Mouse (Mus musculus): ENCODE data around the gene Chchd10. TPM values are rescaled to one million over a fixed set of nuclear protein-coding genes. Genes with fewer than 3 reads are reported as not detected.
"Not testable (repeated sequence)": the region's sequence is repeated elsewhere in the genome, so short reads cannot be mapped to it uniquely, and the experiment has no call there.

The Chchd10 gene
- 348 and 403 TPM in 2 replicates for polyA plus RNA-seq (2012; rRNA removed)

DNA sequence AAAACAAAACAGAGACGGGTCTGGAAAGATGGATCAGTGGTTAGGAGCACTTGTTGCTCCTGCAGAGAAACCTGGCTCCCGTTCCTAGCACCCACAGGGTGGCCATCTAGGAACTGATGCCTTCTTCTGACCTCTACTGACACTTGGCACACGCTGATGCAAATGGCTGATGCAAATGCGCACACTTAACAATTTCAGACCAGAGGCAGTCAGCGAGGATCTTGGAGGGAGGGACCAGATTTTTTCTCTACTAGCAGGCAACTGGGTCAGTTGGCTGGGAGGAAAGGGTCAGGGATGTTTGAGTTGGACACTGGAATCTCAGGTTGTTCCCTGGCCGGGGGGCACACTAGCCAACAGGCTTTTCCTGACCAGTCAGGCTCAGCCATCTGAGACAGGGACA, at the start of gene Chchd10:
Gene Chchd10, plus strand, starts transcription at position 240 of the 400 bp plus-strand sequence.
- no peak for DNase-seq (ENCODE audit: low read depth, low spot score)
- 68% methylated on average over 6 of the region's 6 CpGs for WGBS

DNA sequence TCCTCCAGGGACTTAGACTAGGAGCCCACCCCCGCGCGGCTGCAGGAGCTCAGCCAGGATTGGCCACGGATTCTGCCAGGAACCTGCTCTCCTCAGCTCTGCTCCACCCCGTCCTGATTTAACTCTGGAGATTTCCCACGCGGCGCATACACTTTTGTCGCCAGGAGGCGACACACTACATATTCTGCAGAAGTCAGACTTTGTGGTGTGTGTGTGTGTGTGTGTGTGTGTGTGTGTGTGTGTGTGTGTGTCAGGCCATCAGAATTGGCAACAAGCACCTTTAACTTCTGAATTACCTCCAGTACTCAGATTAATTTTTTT, 49.7 kb upstream of the Chchd10 start:
- peak; percentile 37 for DNase-seq (ENCODE audit: low read depth, low spot score)
- WGBS = under 1% methylated on average over 10 of the region's 10 CpGs

DNA sequence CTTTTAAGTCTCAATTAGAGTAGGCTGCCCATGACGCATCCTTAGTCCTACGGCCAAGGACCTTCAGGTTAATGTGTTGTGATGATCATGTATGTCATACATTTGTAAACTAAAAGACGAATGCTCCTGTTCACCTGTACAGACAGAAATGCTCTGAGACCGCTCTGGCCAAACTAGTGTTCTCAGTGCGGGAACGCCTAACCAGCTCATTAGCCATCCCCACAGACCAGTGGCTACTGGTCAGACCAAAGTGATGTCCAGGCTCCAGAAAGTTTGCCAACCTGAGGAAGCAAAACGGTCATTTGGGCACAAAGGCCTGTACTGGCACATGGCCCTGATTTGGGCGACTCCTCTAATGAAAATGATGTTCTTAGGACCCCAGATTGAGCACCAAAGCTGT, 48.2 kb upstream of the Chchd10 start:
- DNase-seq (ENCODE audit: low read depth, low spot score) = no peak
- WGBS = 96% methylated on average over 8 of the region's 8 CpGs

DNA sequence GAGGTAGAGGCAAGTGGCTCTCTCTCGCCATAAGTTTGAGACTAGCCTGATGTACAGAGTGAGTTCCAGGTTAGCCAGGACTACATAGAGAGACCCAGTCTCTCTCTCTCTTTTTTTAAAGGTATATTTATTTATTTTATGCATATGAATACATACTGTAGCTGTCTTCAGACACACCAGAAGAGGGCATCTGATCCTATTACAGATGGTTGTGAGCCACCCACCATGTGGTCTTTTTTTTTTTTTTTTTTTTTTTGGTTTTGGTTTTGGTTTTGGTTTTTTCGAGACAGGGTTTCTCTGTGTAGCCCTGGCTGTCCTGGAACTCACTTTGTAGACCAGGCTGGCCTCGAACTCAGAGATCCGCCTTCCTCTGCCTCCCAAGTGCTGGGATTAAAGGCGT, 45.4 kb upstream of the Chchd10 start:
- DNase-seq (ENCODE audit: low read depth, low spot score) = not testable (repeated sequence)
- WGBS = 72% methylated on average over 5 of the region's 5 CpGs

DNA sequence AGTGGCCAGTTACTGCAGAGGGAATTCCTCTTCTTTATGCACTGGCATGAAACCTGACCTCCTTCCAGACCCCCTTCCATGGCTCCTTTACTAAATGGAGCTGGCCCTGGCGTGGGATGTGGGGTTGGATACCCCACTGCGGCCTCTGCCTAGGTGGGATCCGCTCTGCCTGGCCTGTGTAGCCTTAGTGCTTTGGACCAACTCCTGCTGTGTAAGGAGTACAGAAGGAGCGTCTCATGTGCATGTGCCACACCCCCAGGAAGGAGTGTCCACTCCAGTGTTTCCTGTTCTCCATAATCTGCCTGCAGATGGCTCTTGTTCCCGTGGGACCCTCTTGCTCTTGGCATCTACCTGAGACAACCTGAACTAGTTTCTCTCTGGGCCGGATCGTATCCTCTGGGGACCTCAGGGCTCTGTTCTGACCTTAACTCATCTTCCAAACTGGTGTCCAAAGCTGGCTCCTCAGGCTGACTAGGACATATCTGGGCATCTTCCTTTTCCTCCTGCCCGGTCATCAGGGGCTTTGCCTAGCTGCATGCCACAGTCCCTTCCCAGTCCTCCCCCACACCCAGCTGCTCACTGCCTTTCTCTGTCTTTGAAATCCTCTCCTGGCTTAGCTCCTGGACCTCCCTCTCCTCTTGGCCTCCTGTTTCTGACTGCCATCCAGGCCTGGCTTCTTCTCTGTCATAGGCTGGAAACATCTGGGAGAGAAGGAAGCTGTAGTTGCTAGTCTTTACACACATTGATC, 43.4 kb upstream of the Chchd10 start:
- DNase-seq (ENCODE audit: low read depth, low spot score) = no peak
- 38% methylated on average over 8 of the region's 8 CpGs for WGBS

DNA sequence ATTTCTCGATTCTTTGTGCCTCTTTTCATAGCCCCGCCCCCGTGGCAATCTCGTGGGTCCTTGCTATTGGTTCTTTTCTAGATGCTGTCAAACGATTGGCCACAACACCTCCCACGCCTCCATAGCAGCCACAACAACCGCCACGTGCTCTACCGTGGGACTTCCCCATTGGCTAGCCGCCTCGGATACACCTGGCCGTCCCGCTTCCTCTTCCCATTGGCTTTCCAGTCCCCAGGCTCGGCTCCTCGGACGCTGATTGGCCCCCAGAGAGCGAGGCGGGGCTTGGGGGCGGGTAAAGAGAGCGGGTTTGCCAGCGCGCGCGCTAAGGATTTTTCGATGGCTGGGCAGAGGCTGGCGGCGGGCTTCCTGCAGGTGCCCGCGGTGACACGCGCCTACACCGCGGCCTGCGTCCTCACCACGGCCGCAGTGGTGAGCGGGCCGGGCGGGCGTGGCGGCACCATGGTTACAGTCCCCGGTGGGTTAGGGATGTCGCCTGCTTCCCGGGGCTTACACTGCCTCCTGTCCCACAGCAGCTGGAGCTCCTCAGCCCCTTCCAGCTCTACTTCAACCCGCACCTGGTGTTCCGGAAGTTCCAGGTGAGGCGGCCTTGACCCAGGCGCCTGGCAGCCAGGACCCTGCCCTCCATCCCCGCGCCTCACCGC, 39.7 kb upstream of the Chchd10 start, which contains the start of gene Derl3:
Gene Derl3, plus strand, starts transcription at position 325 of the 662 bp plus-strand sequence.
- peak; percentile 90 for DNase-seq (ENCODE audit: low read depth, low spot score)
- 2% methylated on average over 51 of the region's 51 CpGs for WGBS

DNA sequence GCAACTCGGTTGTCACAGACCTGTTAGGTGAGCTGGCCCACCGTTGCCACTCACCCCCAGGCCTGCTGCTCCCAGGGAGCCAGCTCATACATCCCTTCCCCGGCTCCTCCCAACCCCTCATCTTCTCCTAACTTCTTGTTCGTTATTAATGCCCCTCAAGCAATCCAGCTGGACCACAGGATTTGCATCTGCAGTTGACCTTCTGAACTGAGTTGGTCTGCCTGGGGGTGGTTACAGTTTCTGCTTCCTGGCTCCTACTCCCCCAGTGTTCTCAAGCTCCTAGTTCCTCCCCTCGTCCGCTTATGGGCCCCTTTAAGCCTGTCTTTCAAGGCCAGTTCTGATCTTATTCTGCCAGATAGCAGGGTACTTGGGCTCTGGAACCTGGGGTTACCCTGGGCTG, 38.3 kb upstream of the Chchd10 start:
- WGBS = 78% methylated on average over 6 of the region's 6 CpGs
- no peak for DNase-seq (ENCODE audit: low read depth, low spot score)

DNA sequence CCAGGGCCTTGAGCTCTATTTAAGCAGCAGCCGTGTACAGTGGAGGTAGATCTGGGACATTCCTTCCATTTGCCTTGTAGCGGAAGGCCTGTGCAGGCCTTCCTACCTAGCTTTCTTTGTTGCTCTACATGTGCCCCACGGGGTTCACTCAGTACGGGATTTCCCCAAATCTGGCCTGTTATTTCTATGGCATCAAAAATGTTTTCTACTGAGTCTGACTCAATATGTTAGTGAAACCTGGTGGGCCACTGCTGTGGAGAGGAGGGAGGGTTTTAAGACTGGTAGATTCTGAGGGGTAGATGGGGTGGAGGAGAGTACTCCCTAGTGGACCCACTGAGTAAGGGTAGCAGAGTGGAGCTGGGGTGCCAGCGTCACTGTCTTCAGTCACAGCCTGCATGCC, 37.2 kb upstream of the Chchd10 start:
- 93% methylated on average over 5 of the region's 5 CpGs for WGBS

DNA sequence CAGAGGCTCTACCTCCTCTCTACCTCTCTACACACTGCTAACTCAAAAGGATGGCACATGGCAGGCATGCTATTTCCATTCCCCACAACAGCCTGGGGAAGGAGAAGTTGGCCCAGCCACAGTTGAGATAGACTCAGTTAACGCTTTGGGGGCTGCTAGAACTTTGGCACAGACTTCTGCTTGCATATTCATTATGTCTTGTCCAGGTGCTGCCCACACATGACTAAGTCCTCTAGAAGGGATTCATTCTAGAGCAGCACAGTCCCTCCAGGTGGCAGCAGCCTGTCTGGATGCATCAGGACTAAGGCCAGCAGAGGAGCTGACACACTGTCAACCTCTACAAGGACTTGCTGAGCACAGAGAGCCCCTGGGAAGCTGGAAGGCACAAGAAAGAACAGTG, 36.7 kb upstream of the Chchd10 start:
- 90% methylated on average over 1 of the region's 1 CpGs for WGBS

More for the DNA sequence above, 37.2 kb upstream of the Chchd10 start:
- DNase-seq (ENCODE audit: low read depth, low spot score) = no peak

DNA sequence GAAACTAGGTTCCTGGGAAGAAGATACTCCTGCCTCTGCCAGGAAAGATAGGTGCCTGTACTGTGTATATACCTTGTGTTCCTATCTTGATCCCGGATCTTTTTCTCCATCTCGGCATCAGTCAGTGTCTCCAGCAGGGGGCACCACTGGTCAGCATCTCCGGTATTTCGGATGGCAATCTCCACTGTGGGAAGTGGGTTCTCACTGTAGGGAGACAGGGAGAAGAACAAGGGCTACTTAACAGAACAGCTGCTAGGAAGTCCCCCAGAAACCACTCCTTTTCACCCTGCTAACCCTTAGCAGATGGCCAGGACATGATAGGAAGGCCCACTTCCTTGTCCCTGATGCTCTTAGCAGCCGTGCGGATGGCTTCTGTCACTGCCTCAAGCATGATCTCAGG, 35.6 kb upstream of the Chchd10 start:
- WGBS = 37% methylated on average over 6 of the region's 6 CpGs
- DNase-seq (ENCODE audit: low read depth, low spot score) = no peak

More for the DNA sequence above, 36.7 kb upstream of the Chchd10 start:
- no peak for DNase-seq (ENCODE audit: low read depth, low spot score)

DNA sequence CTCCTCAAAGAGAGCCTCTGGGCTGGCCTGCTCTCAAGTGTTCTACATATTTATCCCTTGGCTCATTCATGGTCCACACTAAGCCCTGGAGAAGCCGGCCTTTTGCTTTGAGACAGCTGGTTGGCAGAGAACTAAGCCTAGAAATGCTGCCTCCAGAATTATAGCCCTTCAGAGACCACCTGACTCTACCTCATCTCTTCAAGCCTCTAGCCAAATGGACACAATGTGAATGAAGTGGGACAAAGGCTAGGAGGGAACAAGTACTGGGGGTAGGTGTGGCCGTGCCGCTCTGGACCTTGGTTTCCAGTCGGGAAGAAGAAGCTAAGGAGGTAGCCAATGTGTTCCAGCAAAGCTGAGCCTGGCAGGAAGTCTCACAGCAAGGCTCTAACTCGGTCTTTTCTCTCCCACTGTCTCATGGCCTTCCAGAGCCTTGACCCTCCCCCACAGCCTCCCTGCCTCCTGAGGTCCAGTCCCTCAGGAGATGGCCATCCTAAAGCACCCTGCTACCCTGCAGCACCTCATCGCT, 34.8 kb upstream of the Chchd10 start:
- 57% methylated on average over 6 of the region's 6 CpGs for WGBS
- DNase-seq (ENCODE audit: low read depth, low spot score) = no peak

DNA sequence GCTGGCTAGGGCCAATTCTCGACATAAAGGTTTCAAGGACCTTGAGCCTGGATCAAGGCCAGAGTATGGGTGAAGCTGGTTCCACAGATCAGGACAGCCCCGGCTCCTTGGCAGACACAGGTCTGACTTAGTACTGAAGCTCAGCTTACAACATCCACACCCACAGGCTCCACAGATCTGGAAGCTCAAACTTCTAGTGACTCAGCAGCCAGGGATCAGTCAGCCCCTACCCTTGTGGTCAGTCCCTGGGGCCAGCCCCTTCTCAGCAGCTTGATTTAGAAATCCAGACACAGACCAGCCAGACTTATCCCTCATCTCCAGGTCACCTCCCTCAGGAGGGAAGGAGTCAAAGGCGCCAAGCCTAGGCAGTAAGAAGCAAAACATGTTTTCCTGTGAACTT, 34.1 kb upstream of the Chchd10 start:
- no peak for DNase-seq (ENCODE audit: low read depth, low spot score)
- 33% methylated on average over 3 of the region's 3 CpGs for WGBS

DNA sequence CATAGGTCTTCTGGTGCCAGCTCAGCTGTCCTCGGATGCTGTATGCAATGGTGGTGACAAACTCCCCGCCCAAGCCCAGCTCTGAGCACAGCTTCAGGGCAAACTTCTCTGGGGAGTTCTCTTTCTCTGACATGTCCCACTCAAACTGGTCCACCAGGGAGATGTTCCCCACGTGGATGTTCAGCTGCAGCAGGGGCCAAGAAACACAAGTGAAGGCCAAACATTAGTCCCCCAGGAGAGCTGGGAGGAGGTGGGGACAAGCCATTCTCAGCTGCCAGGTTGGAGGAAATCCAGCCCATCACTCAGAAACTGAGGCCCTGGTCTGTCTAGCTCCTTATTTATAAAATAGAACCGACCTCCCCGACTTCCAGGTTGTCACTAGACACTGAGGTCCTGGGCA, 28.5 kb upstream of the Chchd10 start:
- DNase-seq (ENCODE audit: low read depth, low spot score) = no peak
- 80% methylated on average over 5 of the region's 5 CpGs for whole genome bisulfite sequencing

DNA sequence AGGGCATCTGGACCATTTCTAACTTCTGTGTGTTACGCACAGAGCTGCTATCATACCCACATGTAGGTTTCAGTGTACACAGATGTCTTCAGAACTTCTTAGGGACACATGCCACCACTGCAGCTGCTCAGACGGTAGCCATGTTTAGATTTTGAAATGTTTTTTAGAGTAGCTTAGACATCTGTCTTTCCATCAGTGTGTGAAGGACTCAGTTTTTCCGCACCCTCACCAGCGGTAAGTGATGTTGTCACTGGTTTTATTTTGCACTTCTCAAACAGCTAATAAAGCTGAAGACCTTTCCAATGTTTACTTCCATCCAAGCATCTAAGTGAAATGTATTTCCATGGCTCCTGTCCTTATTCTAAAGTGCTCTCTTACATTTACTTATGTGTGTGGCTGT, 26.0 kb upstream of the Chchd10 start:
- no peak for DNase-seq (ENCODE audit: low read depth, low spot score)
- WGBS = 89% methylated on average over 4 of the region's 4 CpGs

DNA sequence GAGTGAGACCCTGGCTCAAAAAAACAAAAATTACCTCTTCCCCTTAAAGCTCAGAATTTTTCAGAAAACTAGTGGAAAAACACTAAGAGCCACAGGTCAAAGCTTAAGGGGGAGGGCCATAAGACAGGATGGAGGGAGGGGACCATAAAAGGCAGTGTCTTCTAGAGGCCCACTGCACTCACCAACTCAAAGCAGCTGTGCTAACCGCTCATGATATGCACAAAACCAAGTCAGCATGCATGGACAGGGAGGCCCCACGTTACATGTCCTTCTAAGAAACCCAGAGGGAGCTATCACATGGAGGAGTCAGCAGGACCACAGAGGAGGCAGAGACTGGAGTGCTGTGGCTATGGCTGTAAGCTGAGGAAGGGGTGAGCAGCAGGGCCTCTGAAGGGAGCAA, 22.2 kb upstream of the Chchd10 start:
- DNase-seq (ENCODE audit: low read depth, low spot score) = no peak
- WGBS = 87% methylated on average over 2 of the region's 2 CpGs

DNA sequence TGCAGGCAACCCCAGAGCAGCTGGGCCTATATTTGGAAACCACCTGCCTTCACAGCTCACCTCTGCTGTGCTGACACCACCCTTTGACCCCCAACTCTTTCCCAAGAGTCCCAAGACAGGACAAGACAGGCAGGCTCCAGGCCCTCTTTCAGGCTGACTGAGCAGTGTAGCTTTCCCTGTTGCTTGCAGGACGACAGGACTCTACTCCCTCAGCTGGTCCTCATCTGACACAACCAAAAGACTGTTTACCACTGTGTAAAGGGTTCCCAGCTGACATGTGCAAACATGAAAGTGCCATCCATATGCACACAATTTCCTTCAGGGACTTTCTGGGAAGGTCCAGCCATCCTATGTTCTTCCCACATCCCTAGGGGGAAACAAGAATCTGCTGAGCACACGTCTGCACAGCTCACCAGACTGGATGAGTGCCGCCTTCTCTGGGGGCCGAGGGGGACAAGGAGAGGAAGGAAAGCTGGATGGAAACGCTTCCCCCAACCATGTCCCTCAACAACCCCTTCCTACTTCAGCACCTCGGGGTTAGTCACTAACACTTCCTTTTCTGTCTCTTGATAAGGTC, 19.8 kb upstream of the Chchd10 start:
- no peak for DNase-seq (ENCODE audit: low read depth, low spot score)
- 63% methylated on average over 6 of the region's 6 CpGs for WGBS

DNA sequence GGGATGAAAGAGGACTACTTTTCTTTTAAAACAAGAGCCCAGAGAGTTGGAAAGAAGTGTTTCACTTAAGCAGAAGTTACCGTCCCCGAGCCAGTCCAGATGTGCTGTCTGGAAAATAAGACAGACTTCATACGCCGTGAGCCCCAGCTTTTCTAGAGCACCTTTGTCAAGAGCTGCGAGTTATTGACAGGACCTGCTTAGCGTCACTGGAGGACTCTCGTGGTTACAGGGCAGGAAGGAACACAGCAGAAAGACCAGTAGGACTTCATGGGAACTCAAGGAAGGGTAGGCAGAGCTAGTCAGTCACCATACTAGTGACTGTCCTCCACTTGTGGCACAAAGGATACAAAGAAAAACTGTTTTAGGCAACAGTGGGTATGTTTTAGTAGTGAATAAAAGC, 17.4 kb upstream of the Chchd10 start:
- WGBS = 78% methylated on average over 7 of the region's 7 CpGs

DNA sequence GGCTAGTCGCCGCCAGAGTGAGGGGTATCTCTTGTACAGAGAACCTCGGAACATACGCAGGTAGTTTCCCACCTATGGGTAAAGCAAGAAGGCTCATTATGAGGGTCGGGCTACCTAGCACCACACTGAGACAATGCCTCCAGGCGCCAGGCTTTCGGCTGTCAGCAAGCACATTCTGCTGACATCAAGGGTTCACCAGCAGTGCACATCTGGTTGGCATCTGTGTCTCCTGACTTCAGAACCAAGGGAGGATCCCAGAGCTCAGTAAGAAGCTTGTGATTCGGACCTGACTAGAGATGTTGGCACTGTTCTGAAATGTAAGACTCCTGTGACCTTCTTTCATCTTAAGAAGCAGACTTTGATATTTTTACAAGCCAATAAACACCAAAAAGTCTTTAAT, 16.1 kb upstream of the Chchd10 start:
- WGBS = 81% methylated on average over 8 of the region's 8 CpGs
- no peak for DNase-seq (ENCODE audit: low read depth, low spot score)

More for the DNA sequence above, 17.4 kb upstream of the Chchd10 start:
- DNase-seq (ENCODE audit: low read depth, low spot score) = no peak

DNA sequence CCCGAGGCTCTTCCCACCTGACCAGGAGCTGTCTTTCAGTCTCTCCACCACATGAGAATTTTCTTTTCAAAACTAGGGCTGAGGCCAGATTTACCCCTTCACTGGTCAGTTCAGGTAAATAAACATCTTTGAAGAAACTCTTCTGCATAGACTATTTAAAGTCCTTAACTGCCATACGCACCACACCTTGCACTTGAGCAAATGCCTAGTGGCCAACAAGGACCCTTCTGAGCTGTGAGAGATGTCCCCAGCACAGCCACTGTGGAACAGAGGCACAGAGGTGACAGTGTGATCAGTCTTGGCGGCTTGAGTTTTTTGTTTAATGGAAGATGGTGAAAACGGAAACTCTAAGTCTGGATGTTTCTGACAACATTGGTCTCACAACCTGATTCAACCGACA, 13.9 kb upstream of the Chchd10 start:
- DNase-seq (ENCODE audit: low read depth, low spot score) = no peak
- WGBS = 81% methylated on average over 5 of the region's 5 CpGs

DNA sequence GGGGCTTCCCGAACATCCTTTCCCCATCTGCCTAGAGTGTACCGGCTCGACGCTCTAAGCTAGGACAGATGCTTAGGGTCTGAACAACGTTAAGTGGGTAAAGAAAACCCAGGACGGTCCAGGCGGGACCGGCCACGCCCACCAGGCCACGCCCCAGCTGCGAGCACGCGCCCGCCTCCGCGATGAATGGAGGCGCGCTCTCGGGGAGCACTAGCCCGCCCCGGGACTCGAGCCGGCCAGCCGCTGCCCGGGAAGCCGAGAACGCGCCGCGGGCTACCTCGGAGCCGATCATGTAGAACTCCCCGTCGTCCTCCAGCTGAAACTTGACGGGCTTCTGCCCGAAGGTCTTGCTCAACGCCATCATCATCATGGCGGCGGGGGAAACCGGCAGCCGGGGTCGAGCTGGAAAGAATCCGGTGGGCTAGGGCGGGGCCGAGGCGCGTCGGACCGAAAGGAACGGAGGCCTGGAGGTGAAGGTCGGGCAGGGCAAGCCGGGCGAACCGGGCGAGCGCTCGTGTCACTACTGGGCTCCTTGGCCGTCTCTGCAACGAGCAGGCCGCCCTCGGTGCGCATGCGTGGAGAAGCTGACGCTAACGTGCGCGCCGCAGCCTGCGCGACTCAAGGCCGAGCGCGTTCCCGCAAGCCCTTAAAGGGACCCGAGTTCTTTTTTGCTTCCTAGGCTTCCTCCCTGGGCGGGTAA, 11.8 kb upstream of the Chchd10 start, which contains the start of gene Smarcb1:
Gene Smarcb1, minus strand, starts transcription at position 592 of the 700 bp plus-strand sequence.
- under 1% methylated on average over 76 of the region's 76 CpGs for WGBS
- DNase-seq (ENCODE audit: low read depth, low spot score) = peak; percentile 84
